Mouse (Mus musculus) frontal cortex, postnatal 14 days (tissue): ENCODE measurements around the gene Commd9.

ENCODE experiments used
- DNase-seq, 2 experiments: peaks; one replicate each; pipeline ENCODE4 v3.0.0; 2022; ENCODE audit warnings: low spot score in 2 of 2

The Commd9 gene

DNA sequence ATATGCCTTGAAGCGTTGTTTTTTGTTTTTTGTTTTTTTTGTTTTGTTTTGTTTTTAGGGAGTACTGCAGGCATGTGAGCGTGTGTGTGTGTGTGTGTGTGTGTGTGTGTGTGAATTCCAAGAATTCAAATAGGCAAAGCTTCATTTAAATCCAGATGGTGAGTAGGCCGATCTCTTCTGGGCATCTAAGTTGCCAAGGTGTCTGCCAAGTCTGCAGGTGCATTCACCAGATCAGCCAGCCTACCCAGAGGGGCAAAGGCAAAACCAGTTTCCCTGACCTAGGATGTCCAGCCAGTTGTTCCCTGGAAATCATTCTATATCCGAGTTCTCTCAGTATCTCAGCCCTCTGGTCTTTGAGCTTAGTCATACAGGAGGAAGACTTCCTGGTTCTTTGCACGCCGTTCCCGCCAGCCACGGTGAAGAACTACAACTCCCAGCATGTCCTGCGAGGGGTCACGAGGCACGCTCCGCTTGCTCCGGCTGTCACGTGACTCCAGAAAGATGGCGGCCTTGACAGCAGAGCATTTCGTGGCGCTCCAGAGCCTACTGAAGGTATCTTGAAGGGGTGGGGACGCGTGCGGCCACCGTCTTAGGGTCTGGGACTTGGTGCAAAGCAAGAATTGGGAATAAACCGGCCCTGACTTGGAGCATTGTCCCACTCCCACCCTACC lies at the start of gene Commd9:
Commd9 (plus strand) TSS at position 480 of the 671 bp plus-strand sequence.
- peak; percentile 89 to 92 for DNase-seq

- DNase-seq = no peak
Observed at GRCm38 (mm10) chr2:101842756-101843155, 43.3 kb upstream of the Commd9 start.

GRCm38 (mm10) chr2:101854792-101855191 lies 31.3 kb upstream of the Commd9 start:
- DNase-seq = no peak

- no peak for DNase-seq
Observed at GRCm38 (mm10) chr2:101856174-101856573, 29.9 kb upstream of the Commd9 start.

DNA sequence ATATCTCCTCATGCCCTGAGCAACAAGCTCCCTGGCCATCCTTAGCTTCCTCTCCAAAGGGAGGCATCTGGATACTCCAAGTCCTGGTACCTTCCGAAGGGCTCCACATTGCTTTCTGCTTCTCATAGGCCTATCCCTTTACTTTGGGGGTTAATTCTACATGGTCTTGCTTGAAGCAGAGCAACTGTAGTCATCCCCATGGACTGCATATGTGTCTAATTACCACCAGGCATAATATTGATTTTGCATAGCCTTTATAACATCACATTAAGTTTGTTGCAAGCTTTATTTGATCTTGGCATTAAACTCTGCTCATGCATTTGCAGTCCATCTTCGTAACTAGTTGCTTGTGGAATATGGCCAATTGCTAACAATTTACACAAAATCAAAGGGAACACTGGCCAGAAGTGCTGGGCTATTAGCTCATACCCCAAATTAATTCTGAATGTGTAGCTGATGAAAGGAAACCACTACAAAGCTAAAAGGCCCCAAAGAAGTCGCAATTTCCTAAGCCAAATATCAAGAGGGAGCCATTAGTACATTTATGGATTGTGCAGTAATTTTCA lies 25.0 kb upstream of the Commd9 start:
- no peak for DNase-seq

DNA sequence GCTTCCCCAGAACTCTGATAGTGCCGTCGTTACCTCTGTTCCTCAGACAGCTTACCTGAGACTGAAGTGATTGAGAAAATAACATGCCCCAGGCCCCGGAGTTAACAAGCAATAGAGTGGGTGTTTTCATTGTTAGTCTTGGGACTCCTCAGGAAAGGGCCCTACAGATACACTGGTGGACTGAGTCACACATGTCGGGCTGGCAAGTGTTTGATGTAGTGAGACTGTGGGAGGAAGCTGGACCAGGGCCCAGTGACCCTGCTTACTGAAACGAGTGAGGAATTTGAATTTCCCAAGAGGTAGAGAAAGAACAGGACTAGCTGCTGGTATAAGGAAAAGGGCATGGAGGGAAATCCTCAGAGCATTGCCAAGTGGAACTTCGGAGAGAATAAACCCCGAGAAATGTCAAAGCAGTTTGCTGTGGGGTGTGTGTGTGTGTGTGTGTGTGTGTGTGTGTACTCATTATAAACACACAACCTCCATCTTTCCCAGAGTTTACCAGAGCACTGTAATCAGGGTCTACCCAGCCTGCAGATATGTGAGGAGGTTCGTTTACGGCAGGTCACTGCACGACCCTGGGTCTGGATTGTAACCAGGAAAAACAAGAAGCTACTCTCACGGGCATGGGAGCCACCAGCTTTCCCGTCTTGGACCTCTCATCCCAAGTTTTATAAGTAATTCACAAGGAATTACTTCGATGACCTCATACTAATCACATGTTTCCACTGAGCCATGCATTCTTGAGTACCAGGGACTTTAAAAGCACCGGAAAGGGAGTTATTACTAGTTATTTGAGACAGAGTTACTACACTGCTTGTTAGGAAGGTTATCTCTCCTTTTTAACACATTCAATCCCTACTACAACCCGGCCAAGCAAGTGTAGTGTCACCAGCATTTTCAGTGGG lies 23.6 kb upstream of the Commd9 start:
- no peak for DNase-seq

DNA sequence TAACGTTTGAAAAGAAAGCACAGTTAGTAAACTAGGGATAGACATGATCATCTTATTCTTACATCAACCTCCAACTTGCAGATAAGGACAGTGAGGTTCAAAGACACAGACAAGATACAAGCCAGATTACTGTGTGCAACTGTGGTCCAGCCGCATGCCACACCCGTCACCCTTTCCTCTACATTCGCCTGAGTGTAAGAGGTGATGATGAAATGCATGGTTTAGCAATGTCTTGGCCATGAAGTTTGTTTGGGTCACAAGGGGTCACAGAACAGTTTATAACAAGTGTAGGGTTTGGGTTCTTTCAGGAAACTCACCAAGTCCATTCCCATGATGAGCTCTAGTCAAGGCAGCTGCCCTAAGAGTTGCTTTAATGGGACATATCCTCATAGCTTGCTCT lies 17.4 kb upstream of the Commd9 start:
- DNase-seq = no peak

GRCm38 (mm10) chr2:101871179-101871578 lies 14.9 kb upstream of the Commd9 start:
- DNase-seq = no peak

DNA sequence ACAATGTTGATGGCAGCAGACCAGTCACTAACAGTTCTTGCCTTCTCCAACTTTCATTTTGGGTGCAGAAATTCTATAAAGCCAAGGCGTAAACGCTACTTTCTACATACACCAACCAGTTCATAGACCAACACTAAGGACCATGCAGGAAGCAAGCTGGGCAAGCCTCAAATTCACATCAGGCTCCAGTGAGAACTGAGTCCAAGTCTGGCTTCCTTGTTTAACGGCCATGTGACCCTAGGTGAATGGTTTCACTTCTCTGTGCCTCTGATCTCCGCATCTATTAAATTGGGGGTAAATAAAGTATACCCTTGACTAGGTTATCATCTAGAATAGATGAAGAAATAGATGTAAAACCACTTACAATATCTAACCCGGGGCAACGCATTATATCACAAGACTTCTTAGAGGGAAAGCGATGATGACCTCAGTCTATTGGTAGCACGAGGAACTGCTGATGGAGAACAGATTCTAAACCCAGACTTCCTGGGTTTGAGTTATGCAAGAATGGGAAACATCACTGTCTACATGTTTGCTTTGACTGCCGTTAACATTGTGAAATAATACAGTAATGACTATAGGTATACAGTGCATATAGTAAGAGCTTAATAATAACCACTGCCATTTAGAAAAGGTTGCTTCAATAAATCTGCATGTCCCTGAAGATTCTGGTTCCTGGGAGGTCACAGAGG lies 4.4 kb upstream of the Commd9 start:
- DNase-seq = no peak

- no peak for DNase-seq
Observed at GRCm38 (mm10) chr2:101882998-101883397, 3.0 kb upstream of the Commd9 start, which contains the start of gene Prr5l. Gene Prr5l (minus strand): TSS chr2:101883027.

GRCm38 (mm10) chr2:101884286-101884685 lies 1.8 kb upstream of the Commd9 start:
- no peak for DNase-seq

GRCm38 (mm10) chr2:101888886-101889285 lies 2.8 kb downstream of the Commd9 start:
- DNase-seq = no peak

- no peak for DNase-seq
Observed at GRCm38 (mm10) chr2:101891143-101891542, 5.1 kb downstream of the Commd9 start.

GRCm38 (mm10) chr2:101894126-101894525 lies 8.1 kb downstream of the Commd9 start:
- no peak for DNase-seq

DNA sequence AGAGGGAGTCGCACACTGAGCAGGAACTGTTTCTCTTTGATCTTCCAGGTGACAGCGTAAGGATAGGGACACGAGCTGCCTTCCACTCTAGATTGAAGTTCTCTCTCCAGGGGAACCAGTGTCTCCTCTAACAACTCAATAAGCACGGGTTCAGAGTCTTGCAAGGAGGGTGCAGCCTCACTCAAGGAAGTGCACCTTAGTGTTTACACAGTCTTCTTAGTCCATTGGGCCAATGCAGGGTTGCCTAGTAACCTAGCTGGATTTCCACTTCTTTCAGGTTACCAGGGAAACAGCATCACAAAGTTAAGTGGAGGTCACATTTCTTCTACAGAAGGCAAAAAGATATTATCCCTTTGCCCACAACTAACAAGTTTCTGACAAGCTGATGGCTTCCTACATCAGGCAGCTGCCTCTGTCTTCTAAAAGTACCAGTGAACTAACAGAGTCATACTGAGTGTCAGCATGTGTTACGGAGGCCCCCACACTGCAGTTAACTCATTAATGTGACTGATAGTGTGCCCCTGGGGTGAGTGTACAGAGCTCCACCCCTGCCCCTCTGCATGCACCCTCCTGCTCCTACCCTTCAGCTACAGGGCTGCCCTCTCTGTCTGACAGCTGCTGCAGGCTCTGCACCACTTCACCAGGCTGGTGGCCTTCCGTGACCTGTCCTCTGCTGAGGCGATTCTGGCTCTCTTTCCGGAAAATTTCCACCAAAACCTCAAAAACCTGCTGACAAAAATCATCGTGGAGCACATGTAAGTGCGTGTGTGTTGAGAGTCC lies 10.6 kb downstream of the Commd9 start:
- no peak for DNase-seq

- no peak for DNase-seq
Observed at GRCm38 (mm10) chr2:101902196-101902595, 16.1 kb downstream of the Commd9 start.

GRCm38 (mm10) chr2:101905534-101906378 lies 19.7 kb downstream of the Commd9 start:
- DNase-seq = peak; percentile 69 to 83

DNA sequence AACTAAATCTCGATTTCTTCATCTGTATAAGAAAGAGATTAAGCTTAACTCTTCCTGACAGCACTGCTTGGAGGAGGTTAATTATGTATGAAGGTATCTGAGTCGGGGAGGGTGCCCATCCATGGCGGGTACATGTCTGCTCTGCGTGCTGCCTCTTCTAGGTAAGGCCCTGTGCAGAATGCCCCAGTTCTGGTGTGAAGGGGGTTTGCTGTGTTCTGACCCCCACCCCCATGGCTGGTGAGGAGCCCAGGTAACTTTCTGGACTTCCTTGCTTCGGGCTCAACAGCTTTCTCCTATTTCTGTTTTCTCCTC lies 20.3 kb downstream of the Commd9 start:
- DNase-seq = no peak

DNA sequence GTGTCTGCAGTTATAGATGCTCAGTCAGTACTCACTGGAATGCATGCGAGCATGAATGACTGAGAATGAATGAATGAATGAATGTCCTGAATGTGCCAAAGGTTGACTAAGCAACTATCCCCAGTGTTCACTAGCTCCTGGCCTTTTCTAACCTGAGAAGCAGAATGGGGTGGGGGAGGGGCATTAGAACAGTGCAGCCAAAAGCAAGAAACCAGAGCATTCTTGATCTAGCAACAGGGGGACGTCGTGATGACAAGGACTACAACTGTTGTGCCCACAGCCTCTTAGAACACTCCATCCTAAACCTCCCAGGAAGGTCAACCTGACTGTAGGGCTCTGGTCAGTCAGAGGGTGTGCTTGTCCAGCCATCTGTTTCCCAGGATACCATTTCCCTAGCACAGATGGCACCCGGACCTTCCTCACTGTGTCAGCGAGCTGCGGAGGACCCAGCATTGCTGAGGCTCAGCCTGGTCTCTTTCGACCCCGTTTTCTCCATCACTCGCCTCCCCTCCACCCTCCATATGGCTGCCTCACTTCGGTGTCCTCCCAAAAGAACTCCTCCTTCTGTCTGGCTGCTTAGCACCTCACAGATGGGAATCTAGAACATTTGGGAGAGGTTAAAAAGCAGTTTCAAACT lies 21.5 kb downstream of the Commd9 start:
- no peak for DNase-seq

DNA sequence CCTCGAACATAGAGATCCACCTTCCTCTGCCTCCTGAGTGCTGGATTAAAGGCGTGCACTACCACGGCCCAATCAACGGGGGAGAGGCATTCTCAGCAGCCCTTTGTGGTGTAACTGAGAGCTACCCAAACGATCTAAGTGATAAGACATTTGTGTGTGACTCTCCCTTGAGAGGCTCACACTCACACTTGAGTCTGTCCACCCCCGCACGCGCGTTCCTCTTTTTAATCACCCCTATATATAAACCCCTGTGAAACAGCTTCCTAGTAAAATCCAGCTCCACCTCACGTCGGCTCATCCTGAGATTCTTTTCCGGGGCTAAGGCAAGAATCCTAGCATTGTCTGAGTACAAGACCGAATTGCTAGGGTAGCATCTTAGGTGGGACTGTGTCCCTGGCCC lies 22.7 kb downstream of the Commd9 start:
- DNase-seq = peak in 1 of 2 experiments; percentile 31
